Mouse (Mus musculus) heart, postnatal 0 days (tissue): Measurements from ENCODE around the gene Lonp2. TPM values are rescaled to one million over a fixed set of nuclear protein-coding genes. Genes with fewer than 3 reads are reported as not detected.

ENCODE experiments used
- ATAC-seq: fragments of 200-750 bp; cut with Nextera tagmentation; 2 replicates; pipeline ENCODE4 v1.8.0; 2017; ENCODE audit warnings: low read depth, moderate number of reproducible peaks, moderate library complexity; ENCODE audit not compliant: insufficient read depth
- DNase-seq: peaks from one replicate; pipeline ENCODE4 v3.0.0-alpha.2; 2016; ENCODE audit warnings: low spot score
- H3K27ac ChIP-seq: fragments of 300-500 bp; sonication (generic); 2 replicates; pipeline ENCODE4 v1.5.1; 2014; ENCODE audit warnings: low read depth, mild to moderate bottlenecking
- H3K27me3 ChIP-seq: fragments of 300-500 bp; sonication (generic); 2 replicates; pipeline ENCODE4 v1.6.1; 2014; ENCODE audit warnings: low read length, mixed read lengths; ENCODE audit not compliant: control insufficient read depth, insufficient read depth
- H3K36me3 ChIP-seq: fragments of 300-500 bp; sonication (generic); replicated peaks from 2 replicates; pipeline ENCODE4 v1.6.1; 2014; ENCODE audit warnings: low read length, mixed read lengths; ENCODE audit not compliant: control insufficient read depth, insufficient read depth
- H3K4me1 ChIP-seq: fragments of 300-500 bp; sonication (generic); 2 replicates; pipeline ENCODE4 v1.6.1; 2014; ENCODE audit warnings: antibody characterized with exemption; ENCODE audit not compliant: control insufficient read depth, insufficient read depth
- H3K4me2 ChIP-seq: fragments of 300-500 bp; sonication (generic); 2 replicates; pipeline ENCODE4 v1.6.1; 2014; ENCODE audit warnings: low read depth, mild to moderate bottlenecking, low read length, moderate library complexity
- H3K4me3 ChIP-seq: fragments of 300-500 bp; sonication (generic); 2 replicates; pipeline ENCODE4 v1.5.1; 2014; ENCODE audit warnings: low read depth, low read length
- H3K9ac ChIP-seq: fragments of 300-500 bp; sonication (generic); replicated peaks from 2 replicates; pipeline ENCODE4 v1.6.1; 2014; ENCODE audit warnings: low read depth, low read length, mixed read lengths
- H3K9me3 ChIP-seq: fragments of 300-500 bp; sonication (generic); replicated peaks from 2 replicates; pipeline ENCODE4 v1.6.1; 2016; ENCODE audit warnings: low read length; ENCODE audit not compliant: control insufficient read depth
- CTCF ChIP-seq: IDR thresholded peaks from 2 replicates; pipeline ENCODE4 v1.5.1; 2016; ENCODE audit warnings: antibody characterized with exemption, control low read depth, low read depth
- EP300 ChIP-seq: IDR thresholded peaks from 2 replicates; pipeline ENCODE4 v1.6.1; 2016; ENCODE audit warnings: antibody characterized with exemption, low read depth
- WGBS: fragments of 180-500 bp; shearing (Covaris S2); extraction: QIAGEN DNeasy Blood & Tissue Kit; methylation state at CpG from one replicate; pipeline ENCODE4 v1.1.7; 2014; 5-methylcytosine and 5-hydroxymethylcytosine counted together
- polyA plus RNA-seq: library from polyadenylated mRNA; unstranded; fragments of >200 nt; fragmentation: Nextera tagmentation; extraction: Ambion mirVana; gene quantifications from 2 replicates; pipeline ENCODE4 v1.2.1, GENCODE M21; 2015
- total RNA-seq: library from RNA; depleted of rRNA; stranded (reverse); fragments of >200 nt; gene quantifications from 2 replicates; pipeline ENCODE4 v1.2.3, GENCODE M21; 2014; ENCODE audit warnings: low replicate concordance

Gene Lonp2
- total and polyA plus RNA-seq, 2 experiments from 2014 or later: 60.1 to 63.0 TPM

DNA sequence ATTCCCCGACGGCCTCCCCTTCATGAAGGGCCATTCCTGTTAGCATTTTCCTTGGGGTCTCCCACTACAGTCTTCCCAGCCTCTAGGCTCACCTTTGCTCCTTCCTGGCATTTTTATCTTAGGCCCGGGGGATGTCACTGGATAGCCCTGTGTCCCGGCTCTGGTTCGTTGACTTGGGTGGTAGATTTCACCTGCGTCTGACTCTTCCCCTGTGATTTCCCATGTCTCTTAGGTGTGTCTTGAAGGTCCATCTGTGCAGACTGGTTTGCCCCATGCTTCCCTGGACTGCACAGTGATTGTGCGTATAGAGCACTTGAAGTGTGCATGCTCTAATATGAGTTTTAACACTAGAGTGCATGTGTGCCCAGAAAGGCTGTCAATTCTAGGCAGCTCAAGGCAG lies 1.1 kb downstream of the Lonp2 start:
- peaks cover 14% of the 10 kb centered on the region for H3K4me1 ChIP-seq
- DNase-seq (no peak), ATAC-seq (no peak)
- H3K9me3 ChIP-seq: no peaks in the 10 kb centered on the region
- 19% methylated on average over 7 of the region's 7 CpGs for WGBS
- peak overlapping the region; percentile 93 for H3K4me3 ChIP-seq
- H3K36me3 ChIP-seq: no peaks in the 10 kb centered on the region
- H3K4me2 ChIP-seq: peak overlapping the region; percentile 97
- H3K9ac ChIP-seq: peak overlapping the region; percentile 88
- TF ChIP-seq EP300: no peak
- no peak for TF ChIP-seq CTCF
- H3K27me3 ChIP-seq: no peaks in the 10 kb centered on the region
- no peak overlapping the region for H3K27ac ChIP-seq

DNA sequence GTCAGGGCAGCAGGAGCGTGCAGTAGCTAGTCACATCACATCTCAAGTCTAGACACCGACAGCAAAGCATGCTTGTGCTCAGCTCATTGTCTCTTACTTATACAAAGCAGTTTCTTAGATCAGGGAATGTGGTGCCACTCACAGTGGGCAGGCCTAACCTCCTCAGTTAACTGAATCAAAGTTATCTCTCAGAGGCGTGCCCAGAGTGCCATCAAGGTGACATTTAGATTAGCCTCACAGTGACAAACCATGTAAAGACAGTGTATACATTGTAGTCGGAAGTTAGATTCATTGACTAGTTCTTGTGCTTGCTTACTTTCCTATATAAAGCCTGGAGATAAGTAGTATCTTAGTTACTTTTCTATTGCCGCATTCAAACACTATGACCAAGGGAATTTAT lies 6.4 kb downstream of the Lonp2 start:
- 40% methylated on average over 5 of the region's 5 CpGs for WGBS
- Histone ChIP-seq H3K4me1 (peaks cover 18% of the 10 kb centered on the region), H3K27me3 (no peaks in the 10 kb centered on the region), H3K9ac (no peak overlapping the region), H3K27ac (no peak overlapping the region), H3K4me3 (no peak overlapping the region), H3K4me2 (no peak overlapping the region), H3K9me3 (no peaks in the 10 kb centered on the region), H3K36me3 (peaks cover 34% of the 10 kb centered on the region)
- TF ChIP-seq CTCF (no peak), EP300 (no peak)
- DNase-seq (no peak), ATAC-seq (no peak)

DNA sequence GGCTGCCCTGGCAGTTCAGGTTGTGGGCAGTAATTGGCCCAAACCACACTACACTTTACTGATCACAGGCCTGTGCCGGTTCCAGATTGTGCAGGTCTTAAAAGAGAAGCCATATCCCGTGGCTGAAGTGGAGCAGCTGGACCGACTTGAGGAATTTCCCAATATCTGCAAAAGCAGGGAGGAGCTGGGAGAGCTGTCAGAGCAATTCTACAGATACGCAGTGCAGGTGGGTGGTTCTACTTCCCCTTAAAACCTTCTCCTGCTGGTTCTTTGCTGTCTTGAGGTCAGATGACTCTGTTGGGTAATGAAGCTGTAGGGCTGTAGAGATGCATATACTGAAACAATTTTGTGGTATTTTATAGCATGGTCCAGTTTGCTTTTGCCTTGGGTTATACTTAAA lies 7.6 kb downstream of the Lonp2 start:
- DNase-seq (no peak), ATAC-seq (no peak)
- no peaks in the 10 kb centered on the region for H3K27me3 ChIP-seq
- WGBS: 63% methylated on average over 4 of the region's 4 CpGs
- peaks cover 46% of the 10 kb centered on the region for H3K36me3 ChIP-seq
- no peak overlapping the region for H3K4me3 ChIP-seq
- no peak overlapping the region for H3K4me2 ChIP-seq
- no peak overlapping the region for H3K9ac ChIP-seq
- H3K9me3 ChIP-seq: no peaks in the 10 kb centered on the region
- no peak for TF ChIP-seq EP300
- no peak for TF ChIP-seq CTCF
- H3K27ac ChIP-seq: no peak overlapping the region
- H3K4me1 ChIP-seq: peaks cover 13% of the 10 kb centered on the region

DNA sequence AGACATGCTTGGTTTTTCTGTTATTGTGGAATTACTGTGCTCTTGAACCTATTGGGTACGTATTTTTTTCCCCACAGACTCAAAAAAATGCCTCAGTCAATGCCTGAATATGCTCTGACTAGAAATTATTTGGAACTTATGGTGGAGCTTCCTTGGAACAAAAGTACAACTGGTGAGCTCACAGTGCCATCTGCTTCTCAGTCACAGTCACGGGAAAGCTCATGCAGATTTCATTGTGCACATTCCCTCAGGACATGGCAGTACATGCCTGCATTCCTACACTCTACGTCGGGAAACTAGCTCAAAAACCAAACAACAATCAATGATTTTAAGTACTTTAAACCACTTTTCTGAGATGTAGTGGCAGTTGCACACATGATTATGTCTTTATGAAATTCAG lies 14.0 kb downstream of the Lonp2 start:
- no peak for DNase-seq
- Histone ChIP-seq H3K4me3 (no peak overlapping the region), H3K9ac (no peak overlapping the region), H3K4me2 (no peak overlapping the region), H3K36me3 (peaks cover 89% of the 10 kb centered on the region), H3K9me3 (no peaks in the 10 kb centered on the region), H3K4me1 (no peaks in the 10 kb centered on the region), H3K27ac (no peak overlapping the region), H3K27me3 (no peaks in the 10 kb centered on the region)
- no peak for ATAC-seq
- TF ChIP-seq EP300: no peak
- no peak for TF ChIP-seq CTCF
- WGBS: 90% methylated on average over 4 of the region's 4 CpGs

DNA sequence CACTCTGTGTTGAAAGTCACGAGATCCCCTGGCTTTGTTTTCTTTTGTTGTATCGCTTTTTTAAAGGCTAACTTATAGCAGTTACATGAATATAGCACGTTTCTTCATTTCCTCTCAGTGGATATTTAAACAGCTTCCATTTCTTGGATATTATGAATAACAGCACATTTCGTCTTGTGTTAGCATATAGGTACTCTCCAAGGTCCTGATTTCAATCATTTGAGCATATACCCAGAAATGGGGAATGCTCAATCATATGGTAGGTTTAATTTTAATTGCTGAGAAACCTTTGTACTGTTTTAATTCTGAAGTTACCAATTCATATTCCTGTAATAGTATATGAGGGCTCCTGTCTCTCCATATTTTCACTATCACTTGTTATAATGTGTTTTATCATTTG lies 15.1 kb downstream of the Lonp2 start:
- 80% methylated on average over 4 of the region's 4 CpGs for WGBS
- TF ChIP-seq CTCF (no peak), EP300 (no peak)
- no peak overlapping the region for H3K4me2 ChIP-seq
- H3K27me3 ChIP-seq: no peaks in the 10 kb centered on the region
- no peaks in the 10 kb centered on the region for H3K9me3 ChIP-seq
- H3K36me3 ChIP-seq: peaks cover 84% of the 10 kb centered on the region
- H3K9ac ChIP-seq: no peak overlapping the region
- H3K4me3 ChIP-seq: no peak overlapping the region
- H3K4me1 ChIP-seq: no peaks in the 10 kb centered on the region
- H3K27ac ChIP-seq: no peak overlapping the region
- DNase-seq: no peak
- ATAC-seq: no peak

DNA sequence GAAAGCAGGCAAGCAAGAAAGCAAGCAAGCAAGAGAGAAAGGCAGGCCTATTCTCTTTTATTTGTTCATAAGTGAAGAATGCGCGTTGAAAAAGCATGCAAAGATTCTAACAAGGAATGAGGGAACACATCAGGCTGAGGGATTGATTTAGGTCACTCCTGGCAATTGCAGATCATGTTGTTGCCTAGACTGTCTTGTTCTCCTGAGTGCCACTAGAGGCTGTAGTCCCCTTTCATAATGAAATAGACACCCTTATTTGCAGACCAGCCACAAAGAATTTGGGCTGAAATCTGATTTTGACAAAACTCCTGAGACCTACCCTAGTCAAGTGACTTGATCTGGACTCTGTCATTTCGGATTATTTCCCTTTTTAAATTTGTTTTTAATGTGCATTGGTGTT lies 18.8 kb downstream of the Lonp2 start:
- ATAC-seq: no peak

More for the DNA sequence above, 18.8 kb downstream of the Lonp2 start:
- TF ChIP-seq CTCF (peak; percentile 21; the same call in 1 of the 2 replicates), EP300 (no peak)
- Histone ChIP-seq H3K4me1 (no peaks in the 10 kb centered on the region), H3K27me3 (no peaks in the 10 kb centered on the region), H3K27ac (no peak overlapping the region), H3K9me3 (no peaks in the 10 kb centered on the region), H3K36me3 (peaks cover 47% of the 10 kb centered on the region), H3K4me2 (no peak overlapping the region), H3K4me3 (no peak overlapping the region), H3K9ac (no peak overlapping the region)
- 81% methylated on average over 3 of the region's 3 CpGs for WGBS
- no peak for DNase-seq
